ENCODE assay signal across 8 mouse cellular contexts in the genomic region with DNA sequence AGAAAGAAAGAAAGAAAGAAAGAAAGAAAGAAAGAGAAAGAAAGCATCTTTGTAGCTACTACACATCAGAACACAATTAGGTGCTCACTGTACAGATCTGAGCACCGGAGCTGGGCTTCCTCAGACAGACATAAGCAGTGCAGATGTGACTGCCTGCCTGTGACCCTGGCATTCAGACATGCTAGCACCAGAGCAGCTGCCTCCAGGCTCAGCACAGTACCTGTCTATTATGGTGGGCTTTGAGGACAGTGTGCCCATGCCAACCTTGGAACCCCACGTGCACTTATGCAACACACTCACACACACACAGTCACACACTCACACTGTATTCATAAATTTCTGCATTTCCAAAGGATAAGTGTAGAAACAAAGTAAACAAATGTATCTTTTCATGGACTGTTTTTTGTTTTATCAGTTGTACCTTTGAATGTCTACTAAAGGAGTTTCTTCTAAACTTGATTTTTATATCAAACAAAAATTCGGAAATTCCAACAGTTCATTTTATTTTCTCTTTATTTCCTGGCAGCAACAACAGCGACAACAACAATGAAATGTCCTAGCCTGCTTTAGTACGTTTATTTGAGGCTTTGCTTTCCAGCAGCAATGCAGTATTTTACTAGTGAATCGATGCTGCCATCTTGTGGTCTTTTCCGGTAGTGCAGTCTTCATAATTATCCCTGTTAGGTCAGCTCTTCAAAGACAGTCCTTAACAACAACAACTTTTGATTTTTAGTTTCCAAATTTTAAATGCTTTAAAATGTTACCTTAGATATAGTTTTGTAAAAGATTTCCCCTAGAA. TPM values are rescaled to one million over a fixed set of nuclear protein-coding genes. Genes with fewer than 3 reads are reported as not detected.
DNase-seq lines count a peak whose midpoint lies in the region; ATAC-seq lines count a peak whose summit lies in the region.

No protein-coding gene starts in this region.

- no peak overlapping the region for H3K4me3 ChIP-seq in forebrain, embryonic 16.5 days (replicated peaks; ENCODE audit: low read length)
- no peak overlapping the region for H3K4me3 ChIP-seq in hindbrain, embryonic 16.5 days (ENCODE audit: low read length)

- H3K27ac ChIP-seq in forebrain, embryonic 16.5 days (ENCODE audit: low read length) = no peak overlapping the region
- peak overlapping the region; percentile 51; the same call in 1 of the 2 replicates for H3K27ac ChIP-seq in hindbrain, embryonic 16.5 days (ENCODE audit: low read depth, low read length)

- WGBS in forebrain, embryonic 16.5 days = 5% methylated on average over 7 of the region's 7 CpGs
- 9% methylated on average over 7 of the region's 7 CpGs for WGBS in hindbrain, embryonic 16.5 days

- no peaks in the 10 kb centered on the region for H3K36me3 ChIP-seq in forebrain, embryonic 16.5 days (ENCODE audit: control insufficient read depth, insufficient read depth)
- no peaks in the 10 kb centered on the region for H3K36me3 ChIP-seq in hindbrain, embryonic 16.5 days (ENCODE audit: control insufficient read depth, insufficient read depth, low read length)

- no peaks in the 10 kb centered on the region for H3K27me3 ChIP-seq in forebrain, embryonic 16.5 days (replicated peaks; ENCODE audit: control insufficient read depth, insufficient read depth, low read length)
- no peaks in the 10 kb centered on the region for H3K27me3 ChIP-seq in hindbrain, embryonic 16.5 days (replicated peaks; ENCODE audit: control insufficient read depth, insufficient read depth, low read length)

- no peaks in the 10 kb centered on the region for H3K9me3 ChIP-seq in forebrain, embryonic 16.5 days (ENCODE audit: control insufficient read depth, low read length)
- H3K9me3 ChIP-seq in hindbrain, embryonic 16.5 days (ENCODE audit: control insufficient read depth, low read length) = no peaks in the 10 kb centered on the region

- no peak overlapping the region for H3K4me2 ChIP-seq in forebrain, embryonic 16.5 days (ENCODE audit: low read length)
- no peak overlapping the region for H3K4me2 ChIP-seq in hindbrain, embryonic 16.5 days (ENCODE audit: low read length)

- ATAC-seq in forebrain, embryonic 16.5 days = peak; percentile 83
- peak; percentile 80 for ATAC-seq in hindbrain, embryonic 16.5 days

- H3K4me1 ChIP-seq in forebrain, embryonic 16.5 days (replicated peaks; ENCODE audit: control insufficient read depth, insufficient read depth, low read length) = peaks cover 5% of the 10 kb centered on the region; the same call in 1 of the 2 replicates
- peaks cover 3% of the 10 kb centered on the region for H3K4me1 ChIP-seq in hindbrain, embryonic 16.5 days (ENCODE audit: control insufficient read depth, insufficient read depth, low read depth, low read length)

- H3K9ac ChIP-seq in forebrain, embryonic 16.5 days (replicated peaks; ENCODE audit: low read depth, low read length) = no peak overlapping the region
- peak overlapping the region; percentile 22; the same call in 1 of the 2 replicates for H3K9ac ChIP-seq in hindbrain, embryonic 16.5 days (ENCODE audit: low read depth, low read length)

- peak; percentile 66 for DNase-seq in gastrocnemius, adult 18-20 months (ENCODE audit: low spot score)
- no peak for DNase-seq in gastrocnemius, postnatal 25 days
- DNase-seq in cerebellum, adult 18-20 months = peak; percentile 64 to 80
- DNase-seq in layer of hippocampus, postnatal 14 days (ENCODE audit: low spot score in 2 of 2) = peak; percentile 69 to 83
- DNase-seq in lung, postnatal 25 days (ENCODE audit: low spot score) = peak; percentile 75
- peak; percentile 84 to 87 for DNase-seq in right cerebral cortex, adult 2 months (ENCODE audit: low spot score in 2 of 2)

RNA-seq across cellular contexts. Expression of a gene that starts 35.4 kb away (rescaled TPM):
- 10 to 100 TPM; 21.9 to 23.4 TPM for total RNA-seq in gastrocnemius, adult 18-20 months (2021)
- total RNA-seq in gastrocnemius, postnatal 25 days (2021) = 10 to 100 TPM; 16.8 to 17.0 TPM
- polyA plus RNA-seq in forebrain, embryonic 16.5 days (2015; fragmentation: Nextera tagmentation; extraction: Ambion mirVana) = 60.5 and 68.4 TPM in 2 replicates
- 37.7 and 41.6 TPM in 2 replicates for polyA plus RNA-seq in hindbrain, embryonic 16.5 days (2015; fragmentation: Nextera tagmentation; extraction: Ambion mirVana)
- 10 to 100 TPM; 27.7 to 28.3 TPM for total RNA-seq in layer of hippocampus, postnatal 14 days (2021)
